Mouse (Mus musculus) thymus, adult 2 months (tissue): ENCODE data around the gene Cdh1.

Experiments
- CTCF ChIP-seq: fragments of 200-500 bp; IDR thresholded peaks from 2 replicates; pipeline ENCODE4 v1.5.1; 2012; ENCODE audit warnings: mild to moderate bottlenecking, control low read depth, low read length, moderate library complexity, borderline replicate concordance; ENCODE audit not compliant: control insufficient read depth, poor library complexity, insufficient read depth; ENCODE audit errors: extremely low read depth
- POLR2A ChIP-seq: fragments of 200-500 bp; IDR thresholded peaks from 2 replicates; pipeline ENCODE4 v1.6.1; 2012; ENCODE audit warnings: mild to moderate bottlenecking, low read length, control low read depth, moderate library complexity; ENCODE audit not compliant: control insufficient read depth, poor library complexity, insufficient read depth; ENCODE audit errors: extremely low read depth

DNA sequence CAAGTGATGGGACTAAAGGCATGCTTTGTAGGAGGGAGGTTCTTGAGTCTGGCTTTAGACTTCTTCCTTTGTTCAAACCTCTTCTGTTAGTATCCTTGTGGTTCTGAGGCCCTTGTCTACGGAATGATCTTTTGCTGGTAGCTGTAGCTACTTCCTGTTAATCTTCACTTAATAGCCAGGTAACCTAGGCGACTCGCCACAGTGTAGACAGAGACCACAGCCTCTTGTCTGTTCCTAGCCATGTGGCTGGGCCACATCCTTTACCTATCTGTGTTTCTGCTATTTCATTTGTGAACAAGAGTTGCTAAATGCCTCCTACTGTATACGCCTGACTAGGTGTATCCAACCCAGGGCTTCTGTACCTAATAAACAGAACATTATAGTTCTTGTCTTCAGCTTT is 39.9 kb downstream of the Cdh1 start:
- no peak for TF ChIP-seq CTCF
- TF ChIP-seq POLR2A: no peak
